Mouse (Mus musculus) CD4-positive naive resting alpha-beta T cell, adult 76 days (primary cell): Measurements from ENCODE around the gene Sun2. TPM values are rescaled to one million over a fixed set of nuclear protein-coding genes. Genes with fewer than 3 reads are reported as not detected.

ENCODE experiments used
- total RNA-seq: library from RNA; stranded (reverse); gene quantifications from one replicate; pipeline ENCODE4 v1.2.4, GENCODE M21; 2023

Gene Sun2
- total RNA-seq, result 409 TPM

DNA sequence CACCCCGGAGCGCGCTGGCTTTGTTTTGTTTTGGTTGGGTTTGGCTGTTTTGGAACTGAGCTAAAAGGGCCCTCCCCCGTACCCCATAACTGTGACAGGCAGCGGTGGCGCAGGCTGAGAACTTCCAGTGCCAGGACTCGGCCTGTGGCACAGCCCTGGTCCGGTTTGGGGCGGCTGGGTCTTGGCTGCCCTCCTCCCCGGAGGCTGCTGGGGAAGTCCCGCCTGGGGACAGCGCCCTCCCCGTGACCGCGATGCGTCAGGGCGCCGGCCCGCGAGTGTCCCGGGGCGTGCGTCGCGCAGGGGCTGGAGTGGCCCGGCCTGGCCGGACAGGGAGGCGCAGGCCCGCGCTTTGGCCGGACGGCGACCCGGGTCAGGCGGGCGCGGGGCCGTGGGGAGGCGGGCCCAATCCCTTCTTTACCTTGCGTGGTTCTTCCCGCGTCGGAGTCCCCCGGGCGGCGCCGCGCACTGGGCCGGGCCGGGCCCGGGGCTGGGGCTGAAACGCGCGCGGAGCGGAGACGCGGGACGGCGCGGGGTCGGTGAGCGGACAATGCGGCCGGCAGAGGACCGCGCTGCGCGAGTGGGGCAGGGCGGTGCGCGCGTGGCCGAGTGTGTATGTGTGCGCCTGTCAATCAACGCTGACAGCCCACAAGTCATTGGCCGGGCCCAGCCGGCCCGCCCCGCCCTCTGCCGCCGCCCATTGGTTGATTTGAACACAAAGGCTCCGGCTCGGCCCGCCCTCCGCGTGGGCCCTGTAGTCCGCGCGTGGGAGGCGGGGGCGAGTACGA lies at the start of gene Sun2:
Gene Sun2 (minus strand): TSS at position 616 of the 785 bp plus-strand sequence.

GRCm38 (mm10) chr15:79777749-79778148 lies 35.4 kb upstream of the Sun2 start, which contains the start of gene Dnal4:
Gene Dnal4 (minus strand): TSS chr15:79777849.

DNA sequence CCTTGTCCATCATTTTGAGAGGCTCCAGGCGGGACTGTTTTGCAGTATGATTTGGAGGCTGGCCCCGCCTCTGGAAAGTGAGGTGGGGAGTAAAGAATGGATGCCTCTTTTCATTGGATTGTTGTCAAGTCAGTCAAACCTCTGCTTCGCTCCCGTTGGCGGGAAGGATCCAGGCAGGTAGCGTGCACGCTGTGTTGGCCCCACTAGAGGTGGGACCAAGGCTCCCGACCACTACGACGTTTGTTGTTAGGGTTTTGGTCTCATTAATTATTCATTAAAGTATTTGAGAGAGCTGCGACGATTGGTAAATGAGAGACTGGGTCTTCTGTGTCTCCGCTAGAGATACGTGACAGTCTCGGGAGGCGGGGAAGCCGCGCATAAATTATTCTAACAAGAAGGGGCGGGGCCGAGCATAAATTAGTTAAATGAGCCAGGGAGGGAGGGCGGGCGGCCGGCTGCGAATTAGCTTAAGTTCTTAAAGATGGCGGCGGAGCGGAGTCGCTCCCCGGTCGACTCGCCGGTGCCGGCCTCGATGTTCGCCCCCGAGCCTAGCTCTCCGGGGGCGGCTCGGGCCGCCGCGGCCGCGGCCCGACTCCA lies 51.8 kb downstream of the Sun2 start, which contains the start of gene Gtpbp1:
Gene Gtpbp1 (plus strand): TSS at position 420 of the 597 bp plus-strand sequence.

GRCm38 (mm10) chr15:79687646-79688267 lies 54.6 kb downstream of the Sun2 start, which contains the start of gene Josd1:
Gene Josd1 (minus strand): TSS chr15:79687919.

Other genes starting within 250 kb of the Sun2 start
- gene Kcnj4, start 237.3 kb downstream of the Sun2 start, total RNA-seq, result not detected
- not detected for gene Kdelr3, start 226.1 kb downstream of the Sun2 start, total RNA-seq
- 317 TPM for gene Ddx17, start 195.8 kb downstream of the Sun2 start, total RNA-seq
- gene Dmc1, start 137.4 kb downstream of the Sun2 start, total RNA-seq, result not detected
- 0.21 TPM for gene Fam227a, start 83.6 kb downstream of the Sun2 start, total RNA-seq
- gene Cby1, start 83.3 kb downstream of the Sun2 start, total RNA-seq, result 4.8 TPM
- 104 TPM for gene Tomm22, start 71.7 kb downstream of the Sun2 start, total RNA-seq
- 28.1 TPM for gene Josd1, start 54.6 kb downstream of the Sun2 start, total RNA-seq
- gene Gtpbp1, start 51.7 kb downstream of the Sun2 start, total RNA-seq, result 133 TPM
- 6.2 TPM for gene Dnal4, start 35.3 kb upstream of the Sun2 start, total RNA-seq
- 0.32 TPM for gene Nptxr, start 62.2 kb upstream of the Sun2 start, total RNA-seq
- gene Npcd, start 91.7 kb upstream of the Sun2 start, total RNA-seq, result not detected
- gene Cbx6, start 92.2 kb upstream of the Sun2 start, total RNA-seq, result 13.4 TPM
- gene Apobec3, start 149.1 kb upstream of the Sun2 start, total RNA-seq, result 84.9 TPM
- 136 TPM for gene Cbx7, start 228.6 kb upstream of the Sun2 start, total RNA-seq